Mouse (Mus musculus): Measurements from ENCODE around the gene E2f3.

The E2f3 gene

DNA sequence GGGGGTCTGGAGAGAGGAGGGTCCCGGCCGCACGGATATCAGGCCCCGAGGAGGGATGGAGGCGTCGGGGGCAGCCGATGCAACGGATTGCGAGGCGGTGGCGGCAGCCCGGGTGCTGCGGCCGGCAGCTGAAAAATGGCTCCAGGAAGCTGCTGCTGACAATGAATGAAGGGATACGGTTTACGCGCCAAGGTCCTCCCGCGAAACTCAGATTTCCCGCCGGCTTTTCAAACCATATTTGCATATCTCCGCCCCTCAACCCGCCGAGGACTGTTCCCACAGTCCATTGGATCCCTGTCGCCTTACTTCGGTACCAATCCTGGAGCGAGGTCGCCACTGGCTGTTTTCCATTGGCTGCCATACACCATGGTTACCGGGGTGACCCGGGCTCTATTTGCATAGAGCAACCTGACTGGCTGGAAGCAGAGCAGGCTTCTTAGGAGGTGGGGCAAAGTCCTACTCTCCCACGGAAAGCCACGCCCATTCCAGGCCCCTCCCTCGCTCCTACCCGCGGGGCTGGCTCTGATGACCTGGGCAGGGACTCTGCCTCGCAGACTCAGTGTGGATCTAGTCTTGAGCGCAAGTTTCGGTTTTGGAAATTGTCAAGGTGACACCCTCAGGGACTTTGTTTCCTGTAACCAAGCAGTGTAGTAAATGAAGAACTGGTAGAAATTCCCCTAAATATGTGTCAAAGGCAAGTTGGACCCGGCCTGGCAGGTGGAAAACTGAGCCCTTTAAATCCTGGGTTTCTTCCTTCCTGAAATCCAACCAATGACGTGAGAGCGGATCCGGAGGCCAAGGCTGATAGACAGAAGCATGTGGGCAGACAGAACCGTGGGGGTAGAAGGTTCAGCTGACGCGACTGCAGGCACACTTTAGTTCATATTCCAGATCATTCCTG, at the start of gene E2f3:
Gene E2f3, minus strand, starts transcription at position 209 of the 901 bp plus-strand sequence.
- peak; percentile 99 for DNase-seq (ENCODE audit: low spot score)

GRCm38 (mm10) chr13:30034540-30034939, 48.7 kb upstream of the E2f3 start:
- DNase-seq (ENCODE audit: low spot score) = no peak

DNA sequence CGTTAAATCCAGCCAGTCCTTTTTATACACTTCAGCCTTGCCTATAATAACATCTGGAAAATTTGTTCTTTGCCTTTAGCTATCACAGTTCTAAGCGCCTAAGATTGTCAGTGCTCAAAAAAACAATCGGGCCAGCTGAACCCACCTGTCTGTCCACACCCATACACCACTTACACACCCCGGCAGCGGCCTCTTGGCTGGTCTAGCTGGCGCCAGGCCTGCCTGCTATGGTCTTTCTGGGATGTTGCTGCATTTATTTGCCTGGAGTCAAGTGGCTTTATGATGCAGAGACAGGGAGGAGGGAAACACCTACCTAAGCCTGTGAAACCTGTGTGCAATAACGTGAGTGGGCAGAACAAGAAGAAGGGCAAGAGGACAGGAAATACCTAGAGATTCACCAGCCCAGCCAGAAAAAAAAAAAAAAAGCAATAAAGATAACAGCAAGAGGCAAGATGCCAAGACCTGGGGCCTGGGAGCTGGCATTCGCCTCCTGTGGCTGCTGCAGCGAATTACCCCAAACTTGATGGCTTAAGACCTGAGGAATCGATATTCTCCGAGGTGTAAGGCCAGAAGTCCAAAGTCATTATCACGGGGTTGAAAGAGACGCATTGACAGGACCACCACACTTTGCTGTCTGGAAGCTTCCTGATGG, 45.9 kb upstream of the E2f3 start:
- no peak for DNase-seq (ENCODE audit: low spot score)

- DNase-seq (ENCODE audit: low spot score) = no peak
Measured at GRCm38 (mm10) chr13:30027841-30028240, 42.0 kb upstream of the E2f3 start.

DNA sequence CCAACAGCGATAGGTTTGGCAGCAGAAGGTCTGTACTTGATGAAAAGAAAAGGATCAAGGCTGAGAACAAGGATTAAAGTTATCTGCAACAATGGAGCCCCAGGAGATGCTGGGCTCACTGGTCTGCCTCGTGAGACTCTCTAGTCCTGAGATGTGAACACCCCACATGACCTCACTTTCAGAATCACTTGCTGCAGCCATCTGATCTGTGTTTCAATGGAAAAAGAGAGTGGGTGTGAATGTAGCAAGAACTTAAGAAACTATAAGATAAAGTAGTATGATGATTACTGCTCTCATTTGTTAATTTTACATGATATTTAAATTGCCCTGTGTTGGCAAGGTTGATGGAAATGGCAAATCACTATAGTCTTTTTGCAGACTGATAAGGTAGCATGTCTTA, 36.6 kb upstream of the E2f3 start:
- no peak for DNase-seq (ENCODE audit: low spot score)

GRCm38 (mm10) chr13:30018573-30018972, 32.7 kb upstream of the E2f3 start:
- no peak for DNase-seq (ENCODE audit: low spot score)

- DNase-seq (ENCODE audit: low spot score) = no peak
Measured at GRCm38 (mm10) chr13:30017611-30018010, 31.7 kb upstream of the E2f3 start.

- DNase-seq (ENCODE audit: low spot score) = no peak
Measured at GRCm38 (mm10) chr13:30014576-30014975, 28.7 kb upstream of the E2f3 start.

- no peak for DNase-seq (ENCODE audit: low spot score)
Measured at GRCm38 (mm10) chr13:30012226-30012625, 26.4 kb upstream of the E2f3 start.

DNA sequence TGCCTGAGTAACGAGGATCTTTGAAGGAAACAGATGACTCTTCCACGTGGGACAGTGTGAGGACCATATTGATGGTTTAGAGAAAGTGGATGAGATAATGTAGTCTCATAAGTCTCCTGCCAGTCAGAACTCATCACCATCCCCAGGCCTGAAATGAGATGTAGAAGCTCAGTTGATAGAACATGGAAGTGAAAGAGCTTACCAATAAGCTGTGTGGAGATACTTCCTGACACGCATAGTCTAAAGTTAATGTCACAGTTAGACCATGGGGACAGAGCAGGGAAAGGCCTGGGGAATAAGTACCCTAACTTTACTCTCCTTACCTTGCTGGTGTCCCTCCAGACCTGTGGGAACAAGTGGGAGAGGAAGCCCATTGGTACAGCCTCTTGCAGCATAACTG, 22.9 kb upstream of the E2f3 start:
- no peak for DNase-seq (ENCODE audit: low spot score)

DNA sequence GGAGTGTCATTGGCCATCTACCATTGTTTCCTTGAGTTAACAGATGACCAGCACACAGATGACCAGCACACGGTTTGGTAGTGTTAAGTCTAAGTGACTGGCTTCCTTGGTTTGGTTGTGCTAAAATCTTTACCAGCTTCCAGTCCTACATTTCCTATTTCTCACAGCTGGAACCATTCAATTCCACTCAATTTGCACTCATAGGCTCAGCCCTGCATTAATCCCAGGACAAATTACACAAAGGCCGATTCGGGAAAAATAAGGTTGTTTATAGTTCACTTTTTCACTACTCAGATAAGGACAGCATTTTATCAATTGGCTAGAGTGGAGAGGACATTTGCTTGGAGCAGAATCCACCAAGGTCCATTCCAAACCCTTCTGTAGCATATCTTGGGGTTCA, 19.6 kb upstream of the E2f3 start:
- no peak for DNase-seq (ENCODE audit: low spot score)

GRCm38 (mm10) chr13:30004849-30005248, 19.0 kb upstream of the E2f3 start:
- DNase-seq (ENCODE audit: low spot score) = no peak

- DNase-seq (ENCODE audit: low spot score) = peak; percentile 27
Measured at GRCm38 (mm10) chr13:30003169-30003568, 17.3 kb upstream of the E2f3 start.

DNA sequence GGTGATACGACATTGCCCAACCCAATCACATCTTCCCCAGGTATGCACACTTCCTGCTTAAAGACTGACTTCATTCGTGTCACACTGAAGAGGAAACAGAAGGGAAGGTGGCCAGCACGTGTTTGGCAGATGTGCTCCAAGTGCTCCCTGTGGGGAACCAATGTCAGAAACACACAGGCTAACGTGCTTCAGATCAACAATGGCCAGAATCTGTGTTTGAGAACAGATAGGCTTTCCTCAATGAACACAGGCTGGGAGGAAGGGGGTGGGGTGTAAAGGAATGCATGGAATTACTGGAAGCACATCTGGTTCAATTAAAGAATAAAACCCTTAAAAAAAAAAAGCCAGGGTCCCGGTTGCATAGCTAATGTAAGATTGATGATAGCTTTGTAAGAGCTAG, 15.2 kb upstream of the E2f3 start:
- DNase-seq (ENCODE audit: low spot score) = no peak

DNA sequence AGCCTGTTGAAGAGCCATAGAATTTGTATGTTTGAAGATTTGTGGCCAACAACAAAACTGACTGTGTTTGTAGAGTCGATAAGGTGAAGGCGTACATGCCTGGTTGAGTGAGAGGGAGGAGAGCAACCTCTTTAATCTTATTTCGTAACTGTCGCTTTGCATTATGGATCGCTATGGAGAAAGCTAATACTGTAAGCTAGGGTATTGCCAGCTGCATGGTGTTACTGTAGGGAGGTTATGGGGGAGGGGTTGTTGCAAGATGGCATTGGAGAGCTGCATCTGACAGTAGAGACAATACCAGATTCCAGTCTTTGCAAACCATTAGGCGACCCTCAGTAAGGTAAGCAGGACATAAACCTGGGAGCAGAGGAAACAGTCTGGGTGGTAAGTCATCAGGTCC, 2.1 kb upstream of the E2f3 start:
- DNase-seq (ENCODE audit: low spot score) = no peak

DNA sequence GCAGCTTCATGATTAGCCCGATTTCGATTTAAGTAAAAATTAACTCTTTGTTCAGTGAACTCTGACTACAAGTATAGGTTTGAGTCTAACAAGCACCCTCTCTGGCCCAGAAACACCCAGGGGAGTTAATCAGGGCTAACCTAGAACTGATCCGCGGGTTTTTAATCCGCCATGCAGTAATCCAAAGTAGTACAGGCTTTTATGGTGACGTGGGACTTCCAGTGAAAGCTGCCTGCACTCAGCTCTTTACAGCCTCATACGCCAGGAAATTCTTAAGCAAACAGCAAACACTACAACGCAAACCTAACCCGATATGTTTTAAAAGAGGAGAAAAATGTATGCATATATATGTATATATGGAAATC, 875 bp upstream of the E2f3 start:
- DNase-seq (ENCODE audit: low spot score) = no peak

DNA sequence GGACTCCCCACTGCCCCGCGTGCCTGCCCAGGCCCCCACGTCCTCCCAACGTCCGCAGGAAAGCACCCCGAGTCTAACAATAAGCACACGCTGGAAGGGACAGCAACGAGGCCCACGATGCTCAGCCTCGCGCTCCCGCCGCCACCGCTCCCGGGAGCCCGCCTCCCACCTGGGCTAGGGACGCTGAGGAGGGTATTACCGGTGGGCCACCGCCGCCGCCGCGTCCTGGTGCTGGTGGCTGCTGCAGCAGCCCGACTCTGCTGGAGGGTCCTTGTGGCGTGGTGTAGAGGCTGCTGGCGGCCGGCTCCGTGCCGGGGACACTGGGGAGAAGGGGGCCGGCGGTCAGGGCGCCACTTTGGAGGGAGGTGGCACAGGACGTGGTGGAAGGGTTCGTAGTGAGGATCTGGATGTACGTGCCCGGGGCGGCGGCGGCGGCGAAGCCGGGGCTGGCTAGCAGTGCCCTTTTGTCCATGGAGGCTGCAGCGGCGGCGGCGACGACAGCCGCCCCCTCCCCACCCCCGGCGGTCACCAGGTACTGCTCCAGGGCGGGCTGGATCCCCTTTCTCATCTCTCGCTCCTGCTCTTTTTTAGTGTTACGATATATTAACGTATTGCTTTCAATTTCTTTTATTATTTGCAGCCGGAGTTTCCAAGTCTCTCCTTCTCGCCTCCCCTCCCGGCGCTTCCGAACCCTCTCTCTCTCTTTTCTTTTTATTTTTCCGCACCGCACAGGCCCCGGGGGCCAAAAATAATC, 585 bp downstream of the E2f3 start:
- DNase-seq (ENCODE audit: low spot score) = no peak

DNA sequence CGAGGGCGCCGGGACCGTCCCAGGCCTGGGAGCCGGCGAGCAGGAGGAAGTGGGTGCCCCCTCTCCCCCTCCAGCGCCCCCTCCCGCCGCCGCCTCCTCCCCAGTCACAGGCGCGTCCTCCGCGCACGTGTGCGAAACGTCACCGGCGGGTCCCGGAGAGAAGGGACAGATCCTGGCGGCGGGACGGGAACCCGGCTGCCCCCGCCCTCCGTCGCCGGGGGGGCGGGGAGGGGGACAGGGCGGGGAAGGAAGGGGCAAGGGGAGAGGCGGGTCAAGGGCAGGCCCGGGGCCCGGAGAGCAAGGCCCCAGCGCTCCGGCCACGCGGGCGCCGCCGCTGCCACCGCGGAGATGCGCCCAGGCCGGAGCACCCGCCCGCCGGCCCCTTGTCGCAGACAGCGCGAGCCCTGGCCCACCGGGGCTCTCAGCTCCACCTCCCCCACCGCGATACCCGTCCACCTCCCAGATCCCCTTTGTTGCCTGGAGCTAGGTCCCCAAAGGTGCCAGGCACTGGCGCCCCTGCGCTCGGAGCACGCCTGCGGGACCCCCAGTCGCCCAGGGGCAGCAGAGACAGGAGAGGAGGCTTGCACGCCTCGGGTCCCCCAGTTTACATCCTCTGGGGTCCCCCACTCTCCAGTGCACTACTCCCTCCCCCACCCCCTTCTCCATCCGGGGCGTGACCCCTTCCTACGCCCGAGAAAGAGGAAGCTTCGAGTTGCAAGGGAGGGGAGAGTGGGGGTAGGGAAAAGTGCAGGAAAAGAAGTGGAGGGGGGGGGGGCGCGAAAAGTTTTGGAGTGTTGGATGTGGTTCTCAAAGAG, 1.4 kb downstream of the E2f3 start:
- DNase-seq (ENCODE audit: low spot score) = peak; percentile 68

DNA sequence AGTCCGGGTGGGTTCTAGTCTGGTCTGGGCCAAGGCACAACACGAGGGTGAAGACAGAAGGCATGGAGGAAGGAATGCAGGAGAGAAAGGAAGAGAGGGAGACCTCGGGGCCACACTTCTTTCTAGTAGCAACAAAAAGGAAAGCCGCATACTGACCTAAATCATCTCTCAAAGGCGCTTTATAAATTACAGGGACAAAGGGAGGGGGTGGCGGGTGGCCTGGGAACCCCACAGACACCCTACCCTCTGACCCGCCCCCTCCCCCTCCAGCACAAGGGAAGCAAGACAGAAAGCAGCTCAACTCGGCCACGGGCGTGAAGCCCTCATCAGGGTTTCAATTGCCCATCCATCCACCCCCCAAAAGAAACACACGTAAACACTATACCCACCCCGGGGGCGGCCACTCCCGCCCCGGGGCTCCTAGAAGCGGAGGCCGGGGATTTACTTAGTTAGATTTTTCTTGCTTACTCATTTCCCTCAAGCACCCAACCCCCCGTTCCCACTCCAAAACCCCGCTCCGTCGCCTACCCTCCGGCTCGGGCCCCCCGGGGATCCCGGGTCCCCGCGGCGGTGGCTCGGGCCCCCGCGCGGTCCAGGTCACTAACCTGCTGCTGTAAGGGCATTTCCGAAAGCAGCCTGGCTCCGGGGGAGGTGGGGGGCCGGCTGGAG, 2.2 kb downstream of the E2f3 start:
- peak; percentile 20 for DNase-seq (ENCODE audit: low spot score)

GRCm38 (mm10) chr13:29983037-29983436, 2.8 kb downstream of the E2f3 start:
- peak; percentile 32 for DNase-seq (ENCODE audit: low spot score)

GRCm38 (mm10) chr13:29982400-29982799, 3.5 kb downstream of the E2f3 start:
- DNase-seq (ENCODE audit: low spot score) = no peak

Data from T-cell, adult 2 months (primary cell).